Comparison of ENCODE assay signal across 35 mouse cellular contexts in the genomic region with DNA sequence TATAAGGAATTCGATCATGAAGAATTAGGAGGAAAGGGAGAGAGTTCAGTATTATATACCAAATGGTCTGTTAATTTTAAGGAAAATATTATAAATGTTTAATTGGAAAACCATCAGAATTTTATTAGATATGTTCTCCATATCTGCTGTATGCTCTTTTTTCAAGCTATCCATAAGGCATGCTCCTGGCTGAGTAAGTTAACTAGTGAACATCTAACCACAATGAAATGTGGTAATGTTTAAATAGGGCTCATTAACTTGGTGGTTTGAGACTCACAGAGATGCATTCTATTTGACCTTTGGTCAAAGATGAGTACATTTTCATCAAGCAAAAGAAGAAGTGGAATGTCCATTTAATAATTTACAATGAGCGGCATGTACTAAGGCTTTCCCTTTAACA.
"Had no signal": no experiment of that assay in that cellular context is flagged by ENCODE, and none has a peak within 500 bp of the region (broad histone marks: within the 10 kb centered on the region; RNA-seq: fewer than 3 reads in every experiment).

No protein-coding gene starts in this region.

- H3K4me1 ChIP-seq: heart, embryonic 10.5 days; heart, embryonic 13.5 days; heart, embryonic 15.5 days; hindbrain, embryonic 10.5 days; hindbrain, embryonic 12.5 days; hindbrain, embryonic 13.5 days; hindbrain, embryonic 15.5 days; intestine, embryonic 15.5 days had no signal

- ATAC-seq: hindbrain, embryonic 16.5 days; hindbrain, postnatal 0 days; inflammation-experienced regulatory T-cells, adult 6 months; intestine, embryonic 15.5 days; intestine, embryonic 16.5 days; intestine, postnatal 0 days had no signal

- H3K9ac ChIP-seq: heart, embryonic 12.5 days; heart, embryonic 13.5 days; heart, embryonic 15.5 days; hindbrain, embryonic 12.5 days; hindbrain, embryonic 13.5 days; hindbrain, embryonic 14.5 days; hindbrain, embryonic 15.5 days; intestine, embryonic 15.5 days had no signal

- H3K36me3 ChIP-seq: heart, embryonic 10.5 days; heart, embryonic 12.5 days; heart, embryonic 13.5 days; heart, embryonic 15.5 days; hindbrain, embryonic 10.5 days; hindbrain, embryonic 12.5 days; hindbrain, embryonic 13.5 days; hindbrain, embryonic 15.5 days; intestine, embryonic 15.5 days had no signal

- H3K27me3 ChIP-seq: heart, embryonic 12.5 days; heart, embryonic 15.5 days; hindbrain, embryonic 12.5 days; hindbrain, embryonic 13.5 days; hindbrain, embryonic 15.5 days; intestine, embryonic 15.5 days had no signal

- H3K4me2 ChIP-seq: heart, embryonic 11.5 days; heart, embryonic 12.5 days; heart, embryonic 13.5 days; heart, embryonic 15.5 days; hindbrain, embryonic 12.5 days; hindbrain, embryonic 13.5 days; hindbrain, embryonic 14.5 days; hindbrain, embryonic 15.5 days; intestine, embryonic 15.5 days had no signal

- H3K4me3 ChIP-seq: heart, embryonic 10.5 days; heart, embryonic 12.5 days; heart, embryonic 13.5 days; heart, embryonic 15.5 days; hindbrain, embryonic 10.5 days; hindbrain, embryonic 12.5 days; hindbrain, embryonic 13.5 days; hindbrain, embryonic 15.5 days; intestine, embryonic 15.5 days; layer of hippocampus, adult 2 months; left cerebral cortex, adult 2 months had no signal

- DNase-seq: heart, postnatal 10 days; heart, postnatal 14 days; heart, postnatal 36 days; heart, postnatal 4 days; kidney, adult 11 months; kidney, adult 18-20 months; kidney, adult 2 months; kidney, adult 8-10 months; kidney, adult 9 months; kidney, postnatal 10 days; kidney, postnatal 14 days; kidney, postnatal 25 days; kidney, postnatal 36 days; kidney, postnatal 4 days; layer of hippocampus, adult 9-11 months; layer of hippocampus, postnatal 36 days had no signal

- H3K27ac ChIP-seq: heart, embryonic 10.5 days; heart, embryonic 13.5 days; heart, embryonic 15.5 days; hindbrain, embryonic 10.5 days; hindbrain, embryonic 12.5 days; hindbrain, embryonic 13.5 days; hindbrain, embryonic 14.5 days; hindbrain, embryonic 15.5 days; hindbrain, postnatal 0 days; intestine, embryonic 15.5 days; kidney, postnatal 0 days; layer of hippocampus, adult 2 months; left cerebral cortex, adult 2 months had no signal

- H3K9me3 ChIP-seq: heart, embryonic 10.5 days; heart, embryonic 12.5 days; heart, embryonic 13.5 days; heart, embryonic 15.5 days; hindbrain, embryonic 10.5 days; hindbrain, embryonic 12.5 days; hindbrain, embryonic 13.5 days; hindbrain, embryonic 15.5 days; intestine, embryonic 15.5 days had no signal
